Mouse (Mus musculus) C2C12 (cell line): Measurements from ENCODE around the gene Sec24b. TPM values are rescaled to one million over a fixed set of nuclear protein-coding genes. Genes with fewer than 3 reads are reported as not detected.

Experiments
- H3K27me3 ChIP-seq: one replicate; pipeline ENCODE4 v1.6.1; 2011; ENCODE audit not compliant: control insufficient read depth, insufficient read depth, insufficient read length
- H3K36me3 ChIP-seq: one replicate; pipeline ENCODE4 v1.6.1; 2011; ENCODE audit not compliant: control insufficient read depth, insufficient read depth
- H3K4me3 ChIP-seq: one replicate; pipeline ENCODE4 v1.5.1; 2011; ENCODE audit warnings: mild to moderate bottlenecking, control low read depth; ENCODE audit not compliant: poor library complexity, insufficient read depth, severe bottlenecking
- H3K79me2 ChIP-seq: one replicate; pipeline ENCODE4 v1.6.1; 2011; ENCODE audit not compliant: control insufficient read depth, insufficient read depth
- H3K79me3 ChIP-seq: one replicate; pipeline ENCODE4 v1.6.1; 2011; ENCODE audit warnings: low read depth, control low read depth
- H3ac ChIP-seq: one replicate; pipeline ENCODE3; 2011; ENCODE audit warnings: low read depth; ENCODE audit not compliant: control insufficient read depth, insufficient read length
- CEBPB ChIP-seq: IDR thresholded peaks from one replicate; pipeline ENCODE4 v1.6.1; 2011; ENCODE audit warnings: low read depth, mild to moderate bottlenecking, control low read depth, moderate library complexity
- CTCF ChIP-seq: IDR thresholded peaks from one replicate; pipeline ENCODE4 v1.5.1; 2011; ENCODE audit not compliant: control insufficient read depth, insufficient read depth, insufficient read length
- FOSL1 ChIP-seq: IDR thresholded peaks from one replicate; pipeline ENCODE4 v1.8.0; 2011; ENCODE audit warnings: mild to moderate bottlenecking, low read length; ENCODE audit not compliant: poor library complexity, insufficient read depth, severe bottlenecking
- MAX ChIP-seq: IDR thresholded peaks from one replicate; pipeline ENCODE4 v1.6.1; 2011; ENCODE audit warnings: mild to moderate bottlenecking, control low read depth
- MYOD1 ChIP-seq: IDR thresholded peaks from one replicate; pipeline ENCODE4 v1.6.1; 2011; ENCODE audit warnings: low read depth; ENCODE audit not compliant: control insufficient read depth, insufficient read length
- MYOG ChIP-seq: IDR thresholded peaks from one replicate; pipeline ENCODE4 v1.6.1; 2011; ENCODE audit not compliant: control insufficient read depth, insufficient read length; ENCODE audit errors: extremely low read depth
- USF1 ChIP-seq: IDR thresholded peaks from one replicate; pipeline ENCODE4 v1.6.1; 2011; ENCODE audit warnings: low read depth, mild to moderate bottlenecking, control low read depth, moderate library complexity
- polyA plus RNA-seq: library from polyadenylated mRNA; unstranded; fragments of >200 nt; fragmentation: generic; extraction: Trizol; gene quantifications from one replicate; pipeline ENCODE4 v1.2.1, GENCODE M21; 2012; ENCODE audit warnings: missing spikeins

Sec24b gene
- polyA plus RNA-seq, 1 experiment = 30.2 TPM

- no peaks in the 10 kb centered on the region for H3K79me3 ChIP-seq
- no peaks in the 10 kb centered on the region for H3K27me3 ChIP-seq
- peaks cover 67% of the 10 kb centered on the region for H3K36me3 ChIP-seq
- no peaks in the 10 kb centered on the region for H3K79me2 ChIP-seq
- H3K4me3 ChIP-seq = no peak overlapping the region
- H3ac ChIP-seq = no peak overlapping the region
- TF ChIP-seq USF1 (no peak), MYOD1 (no peak), CTCF (no peak), MYOG (no peak), CEBPB (no peak), FOSL1 (no peak), MAX (no peak)
Observed at GRCm38 (mm10) chr3:129998526-129998925, 62.8 kb downstream of the Sec24b start.

DNA sequence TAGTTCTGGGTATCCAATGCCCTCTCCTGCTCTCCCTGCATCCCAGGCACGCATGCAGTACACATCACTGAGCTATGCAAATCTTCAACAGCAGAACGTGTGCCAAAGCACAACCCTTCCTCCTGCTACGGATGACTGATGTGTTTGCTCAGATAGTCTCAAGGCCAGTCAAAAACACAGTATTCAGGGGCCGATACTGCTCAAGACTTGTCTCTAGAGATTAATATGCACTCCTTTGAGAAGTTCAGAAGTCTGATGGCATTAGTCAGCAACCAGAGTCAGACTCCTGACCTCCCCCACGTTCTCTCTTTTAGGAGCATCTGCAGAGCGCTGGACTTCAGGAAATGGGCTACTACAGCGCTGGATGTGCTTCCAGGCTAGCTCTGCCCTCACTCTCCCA lies 63.4 kb downstream of the Sec24b start:
- TF ChIP-seq MYOG (no peak), MYOD1 (no peak)
- Histone ChIP-seq H3K27me3 (no peaks in the 10 kb centered on the region), H3K79me2 (no peaks in the 10 kb centered on the region), H3K4me3 (no peak overlapping the region), H3K36me3 (peaks cover 68% of the 10 kb centered on the region), H3K79me3 (no peaks in the 10 kb centered on the region), H3ac (no peak overlapping the region)

GRCm38 (mm10) chr3:129997324-129997723 lies 64.0 kb downstream of the Sec24b start:
- Histone ChIP-seq H3K79me2 (no peaks in the 10 kb centered on the region), H3ac (no peak overlapping the region), H3K36me3 (peaks cover 67% of the 10 kb centered on the region), H3K4me3 (no peak overlapping the region), H3K27me3 (no peaks in the 10 kb centered on the region), H3K79me3 (no peaks in the 10 kb centered on the region)
- TF ChIP-seq CTCF = no peak

DNA sequence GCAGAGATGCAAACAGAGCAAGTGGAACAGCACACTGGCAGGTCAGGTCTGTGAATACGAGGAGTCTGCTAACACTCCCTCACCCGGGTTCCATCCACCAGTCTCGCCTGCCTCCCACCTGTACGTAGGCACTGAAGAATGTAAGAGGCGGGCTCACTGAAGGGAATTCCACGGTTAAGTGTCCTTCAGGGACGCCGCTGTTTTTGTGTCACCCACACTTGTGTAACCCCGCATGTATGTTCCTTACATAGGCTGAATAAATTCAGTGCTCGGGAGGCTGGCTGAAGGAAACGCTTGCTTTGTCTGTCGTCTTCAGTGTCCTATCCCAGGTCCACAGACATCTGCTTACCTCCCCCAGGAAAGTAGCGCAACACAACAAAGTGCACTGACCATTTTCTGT lies 74.1 kb downstream of the Sec24b start:
- H3K79me3 ChIP-seq = no peaks in the 10 kb centered on the region
- no peaks in the 10 kb centered on the region for H3K27me3 ChIP-seq
- no peak overlapping the region for H3ac ChIP-seq
- H3K4me3 ChIP-seq = no peak overlapping the region
- TF ChIP-seq USF1 (no peak), MYOD1 (no peak), CTCF (no peak), CEBPB (no peak), MYOG (no peak), FOSL1 (no peak), MAX (no peak)
- H3K79me2 ChIP-seq = no peaks in the 10 kb centered on the region
- H3K36me3 ChIP-seq = peaks cover 71% of the 10 kb centered on the region

GRCm38 (mm10) chr3:129985335-129985734 lies 76.0 kb downstream of the Sec24b start:
- H3K4me3 ChIP-seq = no peak overlapping the region
- H3ac ChIP-seq = no peak overlapping the region
- no peaks in the 10 kb centered on the region for H3K79me2 ChIP-seq
- H3K36me3 ChIP-seq = peaks cover 69% of the 10 kb centered on the region
- H3K79me3 ChIP-seq = no peaks in the 10 kb centered on the region
- TF ChIP-seq CEBPB = no peak
- TF ChIP-seq FOSL1 = no peak
- no peak for TF ChIP-seq CTCF
- TF ChIP-seq MYOD1 = no peak
- no peak for TF ChIP-seq USF1
- no peak for TF ChIP-seq MYOG
- no peak for TF ChIP-seq MAX
- no peaks in the 10 kb centered on the region for H3K27me3 ChIP-seq

- Histone ChIP-seq H3K27me3 (no peaks in the 10 kb centered on the region), H3K79me3 (no peaks in the 10 kb centered on the region), H3K79me2 (no peaks in the 10 kb centered on the region), H3ac (no peak overlapping the region), H3K36me3 (peaks cover 65% of the 10 kb centered on the region), H3K4me3 (no peak overlapping the region)
- TF ChIP-seq CEBPB (no peak), USF1 (no peak), MYOG (no peak), MYOD1 (no peak), MAX (no peak), CTCF (no peak), FOSL1 (no peak)
Observed at GRCm38 (mm10) chr3:129984797-129985196, 76.6 kb downstream of the Sec24b start.
